Mouse (Mus musculus): Measurements from ENCODE around the gene Gm48551. TPM values are rescaled to one million over a fixed set of nuclear protein-coding genes. Genes with fewer than 3 reads are reported as not detected.
A peak's percentile ranks its signal among the peaks of the same experiment; 100 is the strongest.

The Gm48551 gene
- polyA plus RNA-seq, 1 experiment: 4.8 TPM

DNA sequence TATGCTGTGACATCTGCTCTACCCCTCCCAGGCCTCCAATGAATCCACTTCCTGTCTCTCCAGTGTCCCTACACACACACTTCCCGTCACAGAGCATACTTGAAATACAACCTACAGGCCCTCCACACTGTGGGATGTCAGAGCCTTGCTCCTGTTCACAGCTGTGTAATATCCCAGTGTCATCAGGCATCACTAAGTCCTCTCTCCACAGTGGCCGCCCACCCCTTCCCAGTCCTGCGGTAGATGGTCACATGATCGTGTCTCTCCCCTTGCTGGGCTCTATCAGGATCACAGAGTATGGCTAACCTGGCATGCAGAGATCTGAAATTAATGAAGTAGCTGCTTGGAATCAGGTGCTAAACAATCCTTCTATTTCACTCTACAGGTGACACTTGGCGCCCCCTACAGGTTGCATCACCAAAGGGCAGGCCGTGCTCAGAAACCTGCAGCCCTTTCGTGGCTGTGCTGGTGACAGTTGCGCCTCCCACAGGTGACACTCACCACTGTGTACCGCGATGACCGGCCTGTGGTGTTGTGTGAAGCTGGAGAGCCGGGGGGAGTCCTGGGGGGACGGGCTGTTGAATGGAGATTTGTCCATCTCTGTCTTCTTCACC is 21.4 kb downstream of the Gm48551 start:
- Histone ChIP-seq H3K4me3 (ENCODE audit: low read depth, low read length) (no peak overlapping the region), H3K27me3 (ENCODE audit: control insufficient read depth, insufficient read depth, low read length) (no peaks in the 10 kb centered on the region), H3K4me1 (ENCODE audit: control insufficient read depth, insufficient read depth, insufficient read length, low read length) (peaks cover 47% of the 10 kb centered on the region), H3K36me3 (ENCODE audit: control insufficient read depth, insufficient read depth, low read length) (peaks cover 7% of the 10 kb centered on the region; the same call in 1 of the 2 replicates), H3K27ac (ENCODE audit: insufficient read depth, low read depth, low read length) (no peak overlapping the region)
- WGBS: 56% methylated on average over 13 of the region's 13 CpGs
- TF ChIP-seq POLR2A (IDR thresholded peaks at IDR 0.05; ENCODE audit: low read depth, low read length): no peak
- peak; percentile 74; the same call in 1 of the 2 replicates for TF ChIP-seq CTCF (IDR thresholded peaks at IDR 0.05; ENCODE audit: extremely low read depth, insufficient read length, insufficient replicate concordance, low read depth, low read length)

DNA sequence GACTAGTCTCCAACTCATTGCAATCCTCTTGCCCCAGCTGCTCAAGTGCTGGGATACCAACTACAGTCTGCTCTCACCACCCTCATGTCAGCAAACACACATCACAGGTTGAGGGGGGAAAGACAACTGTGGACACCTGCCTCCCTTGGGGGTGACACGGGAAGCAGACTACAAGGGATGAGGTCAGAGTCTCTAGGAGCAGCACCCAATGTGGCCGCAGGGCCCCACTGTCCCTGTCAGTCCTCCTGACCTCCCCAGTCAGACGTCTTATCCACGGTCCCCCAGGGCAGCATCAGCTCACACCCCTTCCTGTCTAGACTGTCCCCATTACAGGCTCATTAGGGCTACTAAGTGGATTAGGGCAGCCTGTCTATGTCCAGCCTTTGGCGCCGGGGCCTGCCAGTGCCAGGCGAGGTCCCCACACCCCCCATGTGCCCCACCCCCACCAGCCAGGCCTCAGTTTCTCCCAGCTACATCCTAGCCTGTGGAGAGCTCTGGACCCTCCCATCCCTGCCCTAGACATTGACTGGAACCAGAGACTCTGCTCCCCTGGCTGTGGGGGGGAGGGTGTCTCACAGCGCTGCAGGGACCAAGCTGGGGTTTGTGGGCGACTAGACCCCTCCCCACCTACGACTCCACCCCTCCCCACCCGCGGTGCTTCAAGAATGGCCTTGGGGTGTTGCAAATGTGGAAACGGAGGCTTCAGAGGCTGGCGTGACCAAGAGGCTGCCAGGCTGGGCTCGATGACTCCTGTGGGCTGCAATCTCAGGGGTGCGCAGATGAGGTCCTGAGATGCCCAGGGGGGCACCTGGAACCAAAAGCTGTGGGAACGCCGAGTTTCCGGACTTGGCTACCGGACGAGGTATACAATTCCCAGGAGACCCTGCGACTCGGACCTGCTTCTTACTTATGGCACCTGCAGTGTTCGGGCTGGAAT is 22.5 kb downstream of the Gm48551 start:
- Histone ChIP-seq H3K4me3 (ENCODE audit: low read depth, low read length) (peak overlapping the region; percentile 46), H3K27ac (ENCODE audit: insufficient read depth, low read depth, low read length) (no peak overlapping the region), H3K36me3 (ENCODE audit: control insufficient read depth, insufficient read depth, low read length) (peaks cover 7% of the 10 kb centered on the region; the same call in 1 of the 2 replicates), H3K27me3 (ENCODE audit: control insufficient read depth, insufficient read depth, low read length) (no peaks in the 10 kb centered on the region), H3K4me1 (ENCODE audit: control insufficient read depth, insufficient read depth, insufficient read length, low read length) (peaks cover 54% of the 10 kb centered on the region)
- 77% methylated on average over 24 of the region's 24 CpGs for WGBS
- no peak for TF ChIP-seq POLR2A (IDR thresholded peaks at IDR 0.05; ENCODE audit: low read depth, low read length)
- TF ChIP-seq CTCF (IDR thresholded peaks at IDR 0.05; ENCODE audit: extremely low read depth, insufficient read length, insufficient replicate concordance, low read depth, low read length): no peak

DNA sequence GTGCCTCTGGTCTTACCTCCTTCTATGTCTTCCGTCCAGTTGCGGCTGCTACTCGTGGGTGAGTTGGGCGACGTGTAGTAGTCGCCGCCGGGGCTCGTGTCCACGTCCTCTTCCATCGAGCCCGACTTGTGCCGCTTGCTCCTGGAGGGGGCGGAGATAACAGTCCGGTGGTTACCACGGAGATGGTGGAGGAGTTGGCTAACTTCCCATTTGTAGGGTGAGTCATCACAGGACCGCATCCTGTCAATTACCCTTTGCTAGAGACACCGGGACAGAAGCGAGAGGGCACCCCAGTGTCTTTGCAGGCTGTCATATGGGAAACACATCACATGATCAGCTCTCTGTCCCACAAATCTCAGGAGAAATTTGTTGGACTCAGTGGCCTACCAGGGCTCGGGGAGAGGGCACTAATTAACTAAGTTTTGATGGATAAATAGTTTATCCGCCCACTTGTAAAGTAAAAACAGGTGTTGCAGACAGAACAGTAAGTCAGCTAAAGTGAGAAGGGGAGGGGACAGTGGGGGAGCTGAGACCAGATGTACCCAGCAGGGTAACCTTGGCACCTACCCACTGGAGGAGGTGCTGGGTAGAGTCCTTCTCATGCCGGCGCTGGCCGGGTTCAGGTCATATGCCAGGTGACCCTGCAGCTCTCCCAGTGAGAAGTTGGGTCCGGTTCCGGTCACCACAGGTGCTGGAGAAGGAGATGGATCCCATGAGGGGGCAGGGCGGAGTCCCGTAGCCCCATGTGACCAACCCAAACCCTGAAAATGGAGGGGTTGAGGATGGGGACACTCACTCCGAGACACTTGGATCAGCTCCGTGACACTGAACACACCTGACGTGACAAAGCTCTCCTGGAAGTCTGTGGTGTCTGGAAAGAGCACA is 23.5 kb downstream of the Gm48551 start:
- H3K36me3 ChIP-seq (ENCODE audit: control insufficient read depth, insufficient read depth, low read length): peaks cover 7% of the 10 kb centered on the region; the same call in 1 of the 2 replicates
- no peak for TF ChIP-seq POLR2A (IDR thresholded peaks at IDR 0.05; ENCODE audit: low read depth, low read length)
- TF ChIP-seq CTCF (IDR thresholded peaks at IDR 0.05; ENCODE audit: extremely low read depth, insufficient read length, insufficient replicate concordance, low read depth, low read length): no peak
- H3K4me1 ChIP-seq (ENCODE audit: control insufficient read depth, insufficient read depth, insufficient read length, low read length): peaks cover 56% of the 10 kb centered on the region
- H3K27me3 ChIP-seq (ENCODE audit: control insufficient read depth, insufficient read depth, low read length): no peaks in the 10 kb centered on the region
- H3K4me3 ChIP-seq (ENCODE audit: low read depth, low read length): peak overlapping the region; percentile 46
- 45% methylated on average over 31 of the region's 31 CpGs for WGBS
- H3K27ac ChIP-seq (ENCODE audit: insufficient read depth, low read depth, low read length): peak overlapping the region; percentile 40; the same call in 1 of the 2 replicates

DNA sequence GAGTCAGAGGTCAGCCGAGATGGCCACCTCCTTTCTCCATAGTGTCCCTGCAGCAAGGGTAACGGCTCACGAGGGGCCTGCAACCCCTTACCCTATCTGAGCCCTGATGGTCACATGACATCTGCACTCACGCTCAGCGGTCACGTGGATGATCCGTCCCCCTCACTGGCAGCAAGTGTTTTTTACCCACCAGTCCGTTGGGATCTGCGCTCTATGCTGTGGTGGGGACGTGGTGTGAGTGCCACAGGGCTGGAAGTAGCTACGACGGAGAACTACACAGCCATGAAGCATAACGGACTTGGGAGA is 24.1 kb downstream of the Gm48551 start:
- H3K36me3 ChIP-seq (ENCODE audit: control insufficient read depth, insufficient read depth, low read length): peaks cover 7% of the 10 kb centered on the region; the same call in 1 of the 2 replicates
- 76% methylated on average over 13 of the region's 13 CpGs for WGBS
- H3K4me3 ChIP-seq (ENCODE audit: low read depth, low read length): no peak overlapping the region
- no peaks in the 10 kb centered on the region for H3K27me3 ChIP-seq (ENCODE audit: control insufficient read depth, insufficient read depth, low read length)
- peak overlapping the region; percentile 40 for H3K27ac ChIP-seq (ENCODE audit: insufficient read depth, low read depth, low read length)
- peaks cover 61% of the 10 kb centered on the region for H3K4me1 ChIP-seq (ENCODE audit: control insufficient read depth, insufficient read depth, insufficient read length, low read length)
- TF ChIP-seq CTCF (IDR thresholded peaks at IDR 0.05; ENCODE audit: extremely low read depth, insufficient read length, insufficient replicate concordance, low read depth, low read length): no peak
- TF ChIP-seq POLR2A (IDR thresholded peaks at IDR 0.05; ENCODE audit: low read depth, low read length): no peak

DNA sequence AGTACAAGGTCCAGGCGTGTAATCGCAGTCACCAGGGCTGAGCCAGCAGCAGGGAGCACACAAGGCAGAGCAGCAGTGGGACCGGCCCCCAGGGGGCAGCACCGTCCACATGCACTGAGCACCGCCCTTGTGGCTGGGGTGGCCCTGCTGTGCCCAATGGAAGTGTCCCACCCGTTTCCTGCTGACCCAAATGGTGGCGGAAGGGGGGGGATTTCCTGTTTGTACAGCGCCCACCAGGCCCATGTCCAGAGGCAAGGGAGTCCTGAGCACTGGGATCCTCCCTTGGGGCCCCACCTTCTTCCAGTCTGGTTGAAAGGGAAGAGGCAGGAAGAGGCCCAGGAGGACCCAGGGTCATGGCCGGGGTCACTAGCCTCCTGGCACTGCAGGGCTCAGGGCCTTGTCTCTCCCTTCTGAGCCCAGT is 24.6 kb downstream of the Gm48551 start:
- peak; percentile 84 for TF ChIP-seq CTCF (IDR thresholded peaks at IDR 0.05; ENCODE audit: extremely low read depth, insufficient read length, insufficient replicate concordance, low read depth, low read length)
- TF ChIP-seq POLR2A (IDR thresholded peaks at IDR 0.05; ENCODE audit: low read depth, low read length): no peak
- Histone ChIP-seq H3K27ac (ENCODE audit: insufficient read depth, low read depth, low read length) (no peak overlapping the region), H3K27me3 (ENCODE audit: control insufficient read depth, insufficient read depth, low read length) (no peaks in the 10 kb centered on the region), H3K4me3 (ENCODE audit: low read depth, low read length) (no peak overlapping the region), H3K4me1 (ENCODE audit: control insufficient read depth, insufficient read depth, insufficient read length, low read length) (peaks cover 65% of the 10 kb centered on the region), H3K36me3 (ENCODE audit: control insufficient read depth, insufficient read depth, low read length) (peaks cover 7% of the 10 kb centered on the region; the same call in 1 of the 2 replicates)
- 20% methylated on average over 9 of the region's 9 CpGs for WGBS

DNA sequence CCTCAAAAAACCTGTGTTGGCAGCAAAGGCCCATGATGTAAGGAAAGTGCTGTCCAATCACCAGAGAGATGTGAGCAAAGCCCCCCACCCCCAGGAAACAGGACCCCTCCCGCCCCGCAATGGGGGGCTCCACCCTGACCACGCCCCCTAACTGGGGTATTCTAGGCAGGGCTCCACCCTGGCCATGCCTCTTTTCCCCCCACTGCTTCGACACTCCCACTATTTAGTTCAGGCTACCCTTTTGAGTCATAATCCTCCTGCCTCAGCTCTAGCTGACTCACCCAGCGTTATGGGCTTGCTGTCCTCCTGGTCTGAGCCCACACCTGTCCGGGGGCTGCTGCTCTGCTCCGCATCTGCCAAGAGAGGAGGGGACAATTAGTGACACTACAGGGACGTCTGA is 25.1 kb downstream of the Gm48551 start:
- no peaks in the 10 kb centered on the region for H3K27me3 ChIP-seq (ENCODE audit: control insufficient read depth, insufficient read depth, low read length)
- H3K4me3 ChIP-seq (ENCODE audit: low read depth, low read length): no peak overlapping the region
- TF ChIP-seq POLR2A (IDR thresholded peaks at IDR 0.05; ENCODE audit: low read depth, low read length): no peak
- TF ChIP-seq CTCF (IDR thresholded peaks at IDR 0.05; ENCODE audit: extremely low read depth, insufficient read length, insufficient replicate concordance, low read depth, low read length): no peak
- peaks cover 7% of the 10 kb centered on the region; the same call in 1 of the 2 replicates for H3K36me3 ChIP-seq (ENCODE audit: control insufficient read depth, insufficient read depth, low read length)
- 45% methylated on average over 8 of the region's 8 CpGs for WGBS
- H3K4me1 ChIP-seq (ENCODE audit: control insufficient read depth, insufficient read depth, insufficient read length, low read length): peaks cover 69% of the 10 kb centered on the region
- H3K27ac ChIP-seq (ENCODE audit: insufficient read depth, low read depth, low read length): no peak overlapping the region

Data from small intestine, adult 2 months (tissue).